22 mouse cellular contexts compared by ENCODE assay signal in the genomic region with DNA sequence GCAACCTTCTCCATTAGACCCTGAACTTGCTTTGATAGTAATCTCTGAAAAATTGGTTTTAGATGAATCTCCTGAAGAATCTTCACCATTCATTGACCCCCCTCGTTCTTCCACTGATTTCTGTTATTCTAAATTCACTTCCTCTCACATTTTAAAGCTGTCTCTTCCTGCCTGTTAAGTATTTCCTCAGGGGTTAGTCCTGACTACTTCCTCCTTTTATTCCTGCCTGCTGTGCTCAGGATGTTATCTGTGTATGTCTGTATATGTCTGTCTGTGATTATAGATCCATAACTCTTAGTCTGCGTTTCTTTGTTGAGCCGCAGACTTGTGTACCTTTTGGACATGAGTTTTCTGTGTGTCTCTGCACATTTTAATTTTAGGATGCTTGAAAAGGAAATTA.
DNase-seq lines count a peak whose midpoint lies in the region; ATAC-seq and TF ChIP-seq lines count a peak whose summit lies in the region.
"Had no signal": no experiment of that assay in that cellular context is flagged by ENCODE, and none has a peak within 500 bp of the region (broad histone marks: within the 10 kb centered on the region; RNA-seq: fewer than 3 reads in every experiment).

No protein-coding gene starts in this region.

- DNase-seq in lung, postnatal 0 days (ENCODE audit: low spot score): no peak
- DNase-seq in lung, postnatal 4 days: no peak
- DNase-seq in gastrocnemius, postnatal 36 days: no peak
- no peak for DNase-seq in heart, adult 2 months
- DNase-seq: adrenal gland, adult 8-10 months; adrenal gland, postnatal 14 days; adrenal gland, postnatal 36 days; cerebellum, adult 11 months; cerebellum, adult 18-20 months; cerebellum, adult 8-10 months; cerebellum, adult 9-11 months; cerebellum, postnatal 14 days; cerebellum, postnatal 36 days had no signal

- ATAC-seq in lung, postnatal 0 days: no peak; the same call in 1 of the 2 replicates
- ATAC-seq in common myeloid progenitor, adult 5-6 weeks (replicated peaks; ENCODE audit: low read depth, poor library complexity, severe bottlenecking): peak; percentile 47; the same call in 1 of the 2 replicates
- ATAC-seq in megakaryocyte, adult 5-6 weeks (ENCODE audit: poor library complexity, severe bottlenecking): peak; percentile 82
- ATAC-seq in erythroid progenitor cell, adult 5-6 weeks (replicated peaks; ENCODE audit: low FRiP score, poor library complexity, severe bottlenecking): no peak
- ATAC-seq: forebrain, embryonic 14.5 days; forebrain, embryonic 16.5 days had no signal

- WGBS in lung, postnatal 0 days: 57% methylated on average over 3 of the region's 3 CpGs
- WGBS in heart, adult 2 months: 34% methylated on average over 3 of the region's 3 CpGs

- TF ChIP-seq POLR2A in heart, adult 2 months (IDR thresholded peaks at IDR 0.05; ENCODE audit: insufficient read depth, low read depth, low read length): no peak

- no peak overlapping the region for H3K9ac ChIP-seq in lung, postnatal 0 days (replicated peaks; ENCODE audit: low read depth)
- H3K9ac ChIP-seq in heart, adult 2 months (ENCODE audit: low read depth, low read length): no peak overlapping the region
- H3K9ac ChIP-seq: embryonic facial prominence, embryonic 12.5 days; forebrain, embryonic 12.5 days had no signal

- TF ChIP-seq EP300 in lung, postnatal 0 days (IDR thresholded peaks at IDR 0.05): peak; percentile 69
- TF ChIP-seq EP300 in heart, adult 2 months (IDR thresholded peaks at IDR 0.05; ENCODE audit: insufficient read depth, low read depth, low read length): no peak

- no peak for TF ChIP-seq CTCF in lung, postnatal 0 days (IDR thresholded peaks at IDR 0.05)
- TF ChIP-seq CTCF in heart, adult 2 months (IDR thresholded peaks at IDR 0.05): no peak

- no peak overlapping the region for H3K4me2 ChIP-seq in lung, postnatal 0 days (replicated peaks; ENCODE audit: low read depth, low read length)
- H3K4me2 ChIP-seq: embryonic facial prominence, embryonic 12.5 days; forebrain, embryonic 12.5 days had no signal

- no peak overlapping the region for H3K27ac ChIP-seq in lung, postnatal 0 days (ENCODE audit: low read length)
- no peak overlapping the region for H3K27ac ChIP-seq in heart, adult 2 months
- H3K27ac ChIP-seq: embryonic facial prominence, embryonic 10.5 days; embryonic facial prominence, embryonic 12.5 days; forebrain, embryonic 10.5 days; forebrain, embryonic 12.5 days had no signal

- no peaks in the 10 kb centered on the region for H3K27me3 ChIP-seq in lung, postnatal 0 days (replicated peaks; ENCODE audit: insufficient read depth, low read length)
- no peaks in the 10 kb centered on the region for H3K27me3 ChIP-seq in heart, adult 2 months (ENCODE audit: control insufficient read depth, insufficient read depth, low read length)
- H3K27me3 ChIP-seq: embryonic facial prominence, embryonic 12.5 days; forebrain, embryonic 12.5 days had no signal

- no peaks in the 10 kb centered on the region for H3K79me2 ChIP-seq in heart, adult 2 months (replicated peaks; ENCODE audit: control insufficient read depth, insufficient read depth, low read length)

- intact Hi-C loops in gastrocnemius, postnatal 36 days (cut with DNase I): no loop called here
- intact Hi-C loops in heart, adult 2 months (cut with DNase I): no loop called here

- no peak overlapping the region for H3K4me3 ChIP-seq in lung, postnatal 0 days (ENCODE audit: low read depth, low read length)
- H3K4me3 ChIP-seq in heart, adult 2 months: no peak overlapping the region
- H3K4me3 ChIP-seq: embryonic facial prominence, embryonic 10.5 days; embryonic facial prominence, embryonic 12.5 days; forebrain, embryonic 10.5 days; forebrain, embryonic 12.5 days had no signal

- no peaks in the 10 kb centered on the region for H3K4me1 ChIP-seq in lung, postnatal 0 days (ENCODE audit: insufficient read depth, low read depth, low read length)
- H3K4me1 ChIP-seq in heart, adult 2 months (ENCODE audit: control insufficient read depth, insufficient read depth, low read length): no peaks in the 10 kb centered on the region
- H3K4me1 ChIP-seq: embryonic facial prominence, embryonic 12.5 days; forebrain, embryonic 10.5 days; forebrain, embryonic 12.5 days had no signal

- H3K36me3 ChIP-seq in lung, postnatal 0 days (ENCODE audit: insufficient read depth, low read length): no peaks in the 10 kb centered on the region
- no peaks in the 10 kb centered on the region for H3K36me3 ChIP-seq in heart, adult 2 months (ENCODE audit: control insufficient read depth, insufficient read depth, low read length)
- H3K36me3 ChIP-seq: embryonic facial prominence, embryonic 10.5 days; embryonic facial prominence, embryonic 12.5 days; forebrain, embryonic 10.5 days; forebrain, embryonic 12.5 days had no signal

- H3K9me3 ChIP-seq in lung, postnatal 0 days (ENCODE audit: low read length): no peaks in the 10 kb centered on the region
- H3K9me3 ChIP-seq: embryonic facial prominence, embryonic 10.5 days; embryonic facial prominence, embryonic 12.5 days; forebrain, embryonic 10.5 days; forebrain, embryonic 12.5 days had no signal

Comparison
In these comparisons a context has a peak if more than half of its experiments do, and no peak if none do; other contexts are left out.
1. ATAC-seq: peak in common myeloid progenitor, adult 5-6 weeks (single experiment) and megakaryocyte, adult 5-6 weeks (single experiment); none in lung, postnatal 0 days (single experiment) and erythroid progenitor cell, adult 5-6 weeks (single experiment).